Mouse (Mus musculus) NIH3T3 (cell line): ENCODE measurements around the gene Il22.
"Not testable (repeated sequence)": the region's sequence is repeated elsewhere in the genome, so short reads cannot be mapped to it uniquely, and the experiment has no call there.

Experiments
- DNase-seq: peaks from one replicate; pipeline ENCODE4 v3.0.0-alpha.2; 2012; ENCODE audit warnings: low read depth

Il22 gene

GRCm38 (mm10) chr10:118204642-118205041 lies at the start of gene Il22:
TSS of gene Il22 (plus strand) at chr10:118204942.
- no peak for DNase-seq

GRCm38 (mm10) chr10:118155932-118156331 lies 48.8 kb upstream of the Il22 start:
- peak; percentile 71 for DNase-seq

GRCm38 (mm10) chr10:118161131-118161530 lies 43.6 kb upstream of the Il22 start:
- peak; percentile 81 for DNase-seq

GRCm38 (mm10) chr10:118169212-118169611 lies 35.5 kb upstream of the Il22 start:
- DNase-seq = no peak

GRCm38 (mm10) chr10:118172416-118172815 lies 32.3 kb upstream of the Il22 start:
- DNase-seq = peak; percentile 80

- peak; percentile 67 for DNase-seq
Measured at GRCm38 (mm10) chr10:118172876-118173275, 31.9 kb upstream of the Il22 start.

GRCm38 (mm10) chr10:118175542-118175941 lies 29.2 kb upstream of the Il22 start:
- not testable (repeated sequence) for DNase-seq

- no peak for DNase-seq
Measured at GRCm38 (mm10) chr10:118178735-118179151, 26.0 kb upstream of the Il22 start.

GRCm38 (mm10) chr10:118179265-118179664 lies 25.5 kb upstream of the Il22 start:
- no peak for DNase-seq

GRCm38 (mm10) chr10:118195150-118195549 lies 9.6 kb upstream of the Il22 start:
- peak; percentile 50 for DNase-seq

GRCm38 (mm10) chr10:118215719-118216393 lies 11.1 kb downstream of the Il22 start:
- not testable (repeated sequence) for DNase-seq

GRCm38 (mm10) chr10:118227629-118228028 lies 22.9 kb downstream of the Il22 start:
- DNase-seq = not testable (repeated sequence)

- DNase-seq = not testable (repeated sequence)
Measured at GRCm38 (mm10) chr10:118232607-118233006, 27.9 kb downstream of the Il22 start.

- not testable (repeated sequence) for DNase-seq
Measured at GRCm38 (mm10) chr10:118240680-118241079, 35.9 kb downstream of the Il22 start, which contains the start of gene Gm32717. TSS of gene Gm32717 (minus strand) at chr10:118240780.

GRCm38 (mm10) chr10:118249006-118249595 lies 44.4 kb downstream of the Il22 start:
- peak; percentile 42 for DNase-seq

GRCm38 (mm10) chr10:118250852-118251295 lies 46.1 kb downstream of the Il22 start:
- DNase-seq = peak; percentile 63

GRCm38 (mm10) chr10:118258388-118258787 lies 53.6 kb downstream of the Il22 start, which contains the start of gene Gm32802:
TSS of gene Gm32802 (plus strand) at chr10:118258688.
- DNase-seq = not testable (repeated sequence)
